Mouse (Mus musculus) c-Kit-positive CD71-positive TER-119-negative erythroid progenitor cells, embryonic 14.5 days (primary cell): ENCODE data around the gene Ifnl3.
"Not testable (repeated sequence)": the region's sequence is repeated elsewhere in the genome, so short reads cannot be mapped to it uniquely, and the experiment has no call there.

Experiments used
- DNase-seq: peaks from one replicate; pipeline ENCODE4 v3.0.0-alpha.2; 2013; ENCODE audit warnings: low read depth

Gene Ifnl3

GRCm38 (mm10) chr7:28522536-28522935 lies at the start of gene Ifnl3:
Gene Ifnl3, plus strand, starts transcription at chr7:28522836.
- not testable (repeated sequence) for DNase-seq

- no peak for DNase-seq
These were observed 46.4 kb upstream of the Ifnl3 start for GRCm38 (mm10) chr7:28476191-28476590.

- DNase-seq, result no peak
These were observed 45.3 kb upstream of the Ifnl3 start for GRCm38 (mm10) chr7:28477363-28477762.

- no peak for DNase-seq
These were observed 43.8 kb upstream of the Ifnl3 start for GRCm38 (mm10) chr7:28478854-28479253.

- no peak for DNase-seq
These were observed 39.8 kb upstream of the Ifnl3 start for GRCm38 (mm10) chr7:28482854-28483253.

GRCm38 (mm10) chr7:28484192-28484591 lies 38.4 kb upstream of the Ifnl3 start:
- no peak for DNase-seq

GRCm38 (mm10) chr7:28488030-28488491 lies 34.6 kb upstream of the Ifnl3 start:
- no peak for DNase-seq

- peak; percentile 49 for DNase-seq
These were observed 32.2 kb upstream of the Ifnl3 start for GRCm38 (mm10) chr7:28490410-28490809.

- DNase-seq, result no peak
These were observed 31.7 kb upstream of the Ifnl3 start for GRCm38 (mm10) chr7:28490903-28491302.

- no peak for DNase-seq
These were observed 30.3 kb upstream of the Ifnl3 start for GRCm38 (mm10) chr7:28492310-28492709.

- no peak for DNase-seq
These were observed 27.2 kb upstream of the Ifnl3 start for GRCm38 (mm10) chr7:28495426-28495825.

GRCm38 (mm10) chr7:28505585-28505984 lies 17.1 kb upstream of the Ifnl3 start:
- peak; percentile 6 for DNase-seq

- not testable (repeated sequence) for DNase-seq
These were observed 13.5 kb upstream of the Ifnl3 start for GRCm38 (mm10) chr7:28509121-28509520.

- not testable (repeated sequence) for DNase-seq
These were observed 12.1 kb upstream of the Ifnl3 start, which contains the start of gene Ifnl2 for GRCm38 (mm10) chr7:28510405-28510974. Gene Ifnl2, minus strand, starts transcription at chr7:28510455.

- no peak for DNase-seq
These were observed 11.2 kb upstream of the Ifnl3 start for GRCm38 (mm10) chr7:28511441-28511840.

- peak; percentile 61 for DNase-seq
These were observed 5.5 kb downstream of the Ifnl3 start for GRCm38 (mm10) chr7:28527922-28528719.

GRCm38 (mm10) chr7:28532005-28532404 lies 9.4 kb downstream of the Ifnl3 start:
- no peak for DNase-seq

- DNase-seq, result not testable (repeated sequence)
These were observed 16.2 kb downstream of the Ifnl3 start for GRCm38 (mm10) chr7:28538886-28539285.

- DNase-seq, result no peak
These were observed 17.9 kb downstream of the Ifnl3 start, which contains the start of gene Sycn for GRCm38 (mm10) chr7:28540526-28540925. Gene Sycn, plus strand, starts transcription at chr7:28540885.

- DNase-seq, result no peak
These were observed 21.5 kb downstream of the Ifnl3 start for GRCm38 (mm10) chr7:28544051-28544601.

- DNase-seq, result no peak
These were observed 22.6 kb downstream of the Ifnl3 start for GRCm38 (mm10) chr7:28545048-28545890.

GRCm38 (mm10) chr7:28545891-28546210 lies 23.2 kb downstream of the Ifnl3 start:
- DNase-seq, result no peak
